Comparison of ENCODE assay signal across 15 mouse cellular contexts in genomic region chr1:150104228-150104720, GRCm38 (mm10). TPM values are rescaled to one million over a fixed set of nuclear protein-coding genes. Genes with fewer than 3 reads are reported as not detected.
"Had no signal": no experiment of that assay in that cellular context is flagged by ENCODE, and none has a peak within 500 bp of the region (broad histone marks: within the 10 kb centered on the region; RNA-seq: fewer than 3 reads in every experiment).

No protein-coding gene starts in this region.

- H3K4me1 ChIP-seq: liver, embryonic 12.5 days had no signal

- H3K9ac ChIP-seq: liver, embryonic 12.5 days; lung, embryonic 14.5 days; neural tube, embryonic 13.5 days had no signal

- DNase-seq: kidney, postnatal 25 days; layer of hippocampus, adult 9-11 months; lung, embryonic 14.5 days; lung, postnatal 14 days; retina, postnatal 1 day; thymus, adult 2 months; thymus, postnatal 25 days had no signal

- ATAC-seq: liver, embryonic 12.5 days; midbrain, embryonic 16.5 days had no signal

- H3K4me2 ChIP-seq: liver, embryonic 12.5 days; lung, embryonic 14.5 days; midbrain, embryonic 11.5 days; neural tube, embryonic 13.5 days had no signal

- H3K4me3 ChIP-seq: limb, embryonic 10.5 days; liver, embryonic 12.5 days; megakaryocyte, embryonic 14.5 days; neural tube, embryonic 13.5 days had no signal

- H3K9me3 ChIP-seq: limb, embryonic 10.5 days; liver, embryonic 12.5 days; megakaryocyte, embryonic 14.5 days; neural tube, embryonic 13.5 days had no signal

- H3K36me3 ChIP-seq: limb, embryonic 10.5 days; liver, embryonic 12.5 days; neural tube, embryonic 13.5 days had no signal

- H3K27ac ChIP-seq: limb, embryonic 10.5 days; liver, embryonic 12.5 days; macrophage; neural tube, embryonic 13.5 days had no signal

RNA-seq across cellular contexts. Expression of gene Ptgs2, which starts 4.4 kb away (rescaled TPM):
- polyA plus RNA-seq: limb, embryonic 10.5 days; liver, embryonic 16.5 days had no signal
